Mouse (Mus musculus) layer of hippocampus, adult 8-10 months (tissue): ENCODE data around the gene A830031A19Rik. TPM values are rescaled to one million over a fixed set of nuclear protein-coding genes. Genes with fewer than 3 reads are reported as not detected.

ENCODE experiments used
- DNase-seq, 2 experiments: peaks; one replicate each; pipeline ENCODE4 v3.0.0; 2022; ENCODE audit warnings: low spot score in 2 of 2
- total RNA-seq, 4 experiments: library from RNA; stranded (reverse); gene quantifications; 2 replicates each; pipeline ENCODE4 v1.2.4; 2022

The A830031A19Rik gene
- total RNA-seq: 1 to 10 TPM in 3 of 4 experiments, under 1 TPM in 1; 0.93 to 2.4 (median 1.6) TPM

DNA sequence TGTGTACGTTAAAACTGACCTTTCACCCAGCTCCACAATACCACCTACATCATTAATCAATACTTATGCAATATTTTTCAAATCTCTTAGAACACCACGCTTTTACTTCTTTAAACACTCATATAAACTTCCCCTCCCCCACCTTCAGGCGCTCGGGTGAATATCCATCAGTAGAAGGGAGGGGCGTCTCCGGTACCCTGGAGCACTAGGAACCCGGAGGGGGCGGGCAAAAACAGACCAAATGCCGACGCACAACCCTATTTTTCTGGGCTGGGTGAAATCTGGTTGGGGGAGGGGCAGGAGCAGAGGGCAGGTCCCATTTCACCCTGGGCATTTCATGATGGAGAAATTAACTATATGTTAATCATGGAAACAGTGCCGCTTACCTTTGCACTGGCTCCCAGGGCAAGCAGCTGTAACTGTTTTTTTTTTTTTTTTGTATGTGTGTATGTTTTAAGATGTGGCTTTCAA, at the start of gene A830031A19Rik:
A830031A19Rik (minus strand) TSS at position 421 of the 471 bp plus-strand sequence.
- DNase-seq: peak in 1 of 2 experiments; percentile 53

GRCm38 (mm10) chr11:24123991-24124390, 49.1 kb upstream of the A830031A19Rik start:
- DNase-seq: no peak

- peak; percentile 61 to 68 for DNase-seq
These were observed 48.0 kb upstream of the A830031A19Rik start for GRCm38 (mm10) chr11:24122899-24123298.

DNA sequence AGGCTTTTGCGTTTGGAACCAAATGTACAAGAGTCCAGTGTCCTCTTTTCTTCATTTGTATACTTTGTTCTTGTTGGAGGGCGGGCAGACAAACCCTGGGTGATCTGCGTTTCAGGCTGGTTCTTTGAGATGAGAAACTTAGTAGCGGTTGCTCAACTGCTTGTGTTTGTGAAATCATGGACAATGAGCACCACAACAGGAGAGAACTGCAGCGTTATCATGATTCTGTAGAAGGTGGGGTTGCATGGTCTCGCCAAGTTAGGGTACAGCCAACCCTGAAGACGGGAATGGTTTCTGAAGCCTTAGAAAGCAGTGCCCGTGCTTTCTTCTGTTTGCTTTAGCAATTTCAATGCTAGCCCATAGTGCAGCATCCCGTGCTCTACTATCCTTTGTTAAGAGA, 46.3 kb upstream of the A830031A19Rik start:
- no peak for DNase-seq

DNA sequence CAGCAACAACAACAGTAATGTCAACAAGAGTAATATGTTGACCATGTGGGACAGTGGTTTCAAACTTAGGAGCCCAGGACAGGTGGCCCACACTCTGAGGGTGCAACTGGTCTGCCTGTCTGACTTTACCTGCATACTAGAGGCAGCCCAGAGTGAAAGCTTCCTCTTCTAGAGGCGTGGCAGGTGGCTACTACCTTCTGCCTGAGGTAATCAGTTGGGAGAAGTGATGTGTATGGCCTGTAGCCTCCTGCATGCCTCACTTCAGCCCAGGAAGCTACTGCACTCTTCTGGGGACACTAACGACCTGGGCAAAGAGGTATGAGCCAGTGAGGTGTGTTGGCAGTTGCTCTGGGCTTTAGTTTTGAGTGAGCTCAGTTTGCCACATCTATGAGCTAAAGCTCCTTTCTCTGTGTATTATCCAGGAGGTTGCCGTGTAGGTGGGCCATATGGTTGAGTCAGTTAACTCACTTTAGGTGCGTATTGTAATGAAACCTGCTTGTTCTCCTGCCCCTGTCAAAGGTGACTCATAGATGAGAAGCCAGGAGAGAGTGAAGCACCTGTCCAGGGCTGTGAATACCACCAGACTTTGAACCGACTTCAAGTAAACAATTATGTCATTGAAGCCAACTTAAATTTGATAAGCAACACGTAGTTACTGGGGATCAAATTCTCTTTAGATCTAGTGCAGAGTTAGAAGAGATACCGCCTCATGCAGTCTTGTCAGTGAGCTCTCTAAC, 41.9 kb upstream of the A830031A19Rik start:
- no peak for DNase-seq

- no peak for DNase-seq
These were observed 41.2 kb upstream of the A830031A19Rik start for GRCm38 (mm10) chr11:24116041-24116440.

GRCm38 (mm10) chr11:24115017-24115752, 40.3 kb upstream of the A830031A19Rik start:
- no peak for DNase-seq

DNA sequence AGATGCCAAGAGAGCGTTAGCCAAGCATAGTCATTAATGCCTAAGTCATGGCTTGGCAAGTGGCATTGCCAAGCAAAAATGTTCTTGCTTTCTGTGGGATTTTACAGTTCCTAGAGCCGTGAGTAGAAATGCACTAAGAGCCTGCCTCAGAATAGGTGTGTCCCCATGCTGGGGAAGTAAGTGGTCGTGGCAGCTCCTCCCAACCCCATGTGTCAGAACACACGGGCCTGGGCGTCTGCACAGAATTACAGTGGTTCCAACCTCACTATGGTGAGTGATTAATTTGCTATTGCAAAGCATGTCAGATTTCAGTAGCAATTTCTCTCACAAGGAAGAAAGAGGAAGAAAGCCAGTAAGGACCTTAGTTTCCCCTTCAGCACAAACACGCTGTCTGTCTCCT, 36.9 kb upstream of the A830031A19Rik start:
- no peak for DNase-seq

GRCm38 (mm10) chr11:24110113-24110512, 35.3 kb upstream of the A830031A19Rik start:
- DNase-seq: no peak

DNA sequence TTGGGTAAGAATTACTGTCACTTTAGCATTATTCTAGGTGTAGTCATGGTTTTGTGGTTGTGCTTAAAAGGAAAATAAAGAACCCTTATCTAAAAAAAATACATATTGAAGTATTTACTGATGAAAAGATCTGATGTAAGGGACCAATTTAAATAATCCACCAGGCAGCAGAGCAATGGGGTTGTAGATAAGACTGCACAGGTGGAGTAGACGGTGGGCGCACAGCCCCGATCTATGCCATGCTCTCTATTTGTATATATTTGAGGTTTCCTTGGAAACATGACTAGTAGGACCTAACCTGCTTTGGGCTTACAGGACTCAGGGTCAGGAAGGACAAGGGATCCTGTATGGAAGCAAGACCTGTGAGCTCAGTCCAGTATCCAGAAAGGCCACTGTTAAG, 34.5 kb upstream of the A830031A19Rik start:
- DNase-seq: no peak

DNA sequence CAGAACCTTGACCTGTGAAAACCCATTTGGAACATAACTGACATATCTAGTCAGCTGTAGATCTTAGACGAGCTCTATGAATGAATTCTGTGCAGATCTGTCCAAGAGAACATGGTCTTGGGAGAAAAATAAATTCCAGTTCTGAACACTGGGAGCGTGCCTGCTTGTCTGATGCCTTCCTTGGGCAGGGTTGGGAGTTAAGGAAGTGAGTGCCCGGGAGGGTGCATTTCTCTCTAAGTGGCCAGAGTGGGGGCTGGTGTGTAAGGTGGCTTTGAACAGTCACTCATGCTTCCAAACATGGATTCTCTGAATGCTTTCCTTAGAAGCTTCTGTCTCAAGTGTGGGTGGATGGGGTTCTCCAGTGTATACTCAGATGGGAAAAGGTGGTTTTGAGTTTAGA, 34.1 kb upstream of the A830031A19Rik start:
- no peak for DNase-seq

DNA sequence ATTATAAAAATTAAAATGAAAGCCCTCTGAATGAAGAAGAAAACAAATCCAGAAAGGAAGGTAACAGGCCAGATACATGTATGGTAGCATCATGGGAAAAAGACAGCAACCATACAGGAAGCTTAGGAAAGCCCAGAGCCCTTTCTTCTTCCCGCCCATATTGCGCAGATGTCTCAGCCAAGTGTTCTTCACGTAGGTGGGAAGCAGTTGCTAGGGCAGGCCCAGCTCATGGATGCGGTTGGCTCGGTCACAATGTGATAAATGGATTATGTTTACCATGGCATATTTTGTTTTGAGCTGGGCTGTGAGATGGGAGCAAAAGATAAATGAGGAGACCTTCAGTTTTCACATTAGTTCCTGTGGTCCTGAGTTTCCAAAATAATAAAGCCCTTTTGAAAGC, 32.6 kb upstream of the A830031A19Rik start:
- peak in 1 of 2 experiments; percentile 62 for DNase-seq

- DNase-seq: no peak
These were observed 28.4 kb upstream of the A830031A19Rik start for GRCm38 (mm10) chr11:24103128-24103742.

- DNase-seq: no peak
These were observed 27.5 kb upstream of the A830031A19Rik start for GRCm38 (mm10) chr11:24102372-24102771.

DNA sequence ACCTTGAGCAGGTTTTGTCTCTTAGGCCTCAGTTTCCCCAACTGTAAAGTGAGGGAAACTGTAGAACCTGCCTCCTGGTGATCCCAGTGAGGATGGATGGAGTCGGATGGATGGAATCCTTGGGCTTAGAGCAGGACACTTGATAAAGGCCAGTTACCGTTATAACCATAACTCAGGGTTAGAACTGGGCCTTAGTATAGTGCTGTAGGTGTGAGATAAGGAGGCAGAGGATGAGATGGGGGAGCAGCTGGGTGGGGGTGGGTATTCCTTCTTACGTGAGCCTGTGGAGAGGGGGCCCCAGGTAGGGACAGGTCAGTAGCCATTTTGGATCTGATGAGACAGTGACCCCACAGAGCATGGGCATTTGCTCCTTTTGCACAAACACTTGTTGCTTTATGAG, 26.8 kb upstream of the A830031A19Rik start:
- no peak for DNase-seq

GRCm38 (mm10) chr11:24100449-24101070, 25.7 kb upstream of the A830031A19Rik start:
- DNase-seq: no peak

GRCm38 (mm10) chr11:24099886-24100293, 25.0 kb upstream of the A830031A19Rik start:
- no peak for DNase-seq

GRCm38 (mm10) chr11:24099215-24099614, 24.4 kb upstream of the A830031A19Rik start:
- DNase-seq: no peak

- no peak for DNase-seq
These were observed 23.8 kb upstream of the A830031A19Rik start for GRCm38 (mm10) chr11:24098662-24099061.

DNA sequence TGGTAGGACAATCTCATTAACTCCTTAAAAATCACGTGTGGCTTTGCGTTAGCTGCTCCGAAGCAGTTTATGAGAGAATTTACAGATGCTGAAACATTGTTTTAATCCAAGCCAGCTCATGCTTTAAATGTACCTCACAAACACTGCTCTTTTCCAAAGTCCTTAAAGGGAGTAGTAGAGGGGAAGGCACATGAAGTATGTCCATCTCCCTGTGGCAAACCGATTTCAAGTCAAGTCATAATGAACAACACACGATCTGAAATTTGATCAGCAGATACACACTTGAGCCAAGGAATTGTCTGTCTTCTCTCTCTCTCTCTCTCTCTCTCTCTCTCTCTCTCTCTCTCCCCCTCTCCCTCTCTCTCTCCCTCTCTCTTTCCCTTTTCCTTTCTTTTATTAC, 23.2 kb upstream of the A830031A19Rik start:
- no peak for DNase-seq

DNA sequence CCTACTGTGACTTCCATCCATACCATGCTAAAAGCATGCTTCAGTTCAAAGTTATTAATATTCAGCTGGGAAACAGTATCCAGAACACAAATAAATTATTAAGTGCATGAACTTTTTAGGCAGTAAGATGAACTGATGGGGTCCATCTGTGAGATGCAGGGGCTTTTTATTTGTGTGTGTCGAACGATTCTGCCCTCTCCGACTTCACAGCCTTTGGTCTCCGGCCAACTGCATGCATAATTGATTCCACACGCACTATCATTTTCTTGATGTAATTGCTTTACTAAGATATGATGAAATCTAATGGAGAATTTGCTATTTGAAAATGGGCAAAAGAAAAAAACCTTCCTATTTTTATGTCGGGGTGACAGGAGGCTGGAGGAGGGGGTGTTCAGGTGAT, 22.2 kb upstream of the A830031A19Rik start:
- DNase-seq: no peak

DNA sequence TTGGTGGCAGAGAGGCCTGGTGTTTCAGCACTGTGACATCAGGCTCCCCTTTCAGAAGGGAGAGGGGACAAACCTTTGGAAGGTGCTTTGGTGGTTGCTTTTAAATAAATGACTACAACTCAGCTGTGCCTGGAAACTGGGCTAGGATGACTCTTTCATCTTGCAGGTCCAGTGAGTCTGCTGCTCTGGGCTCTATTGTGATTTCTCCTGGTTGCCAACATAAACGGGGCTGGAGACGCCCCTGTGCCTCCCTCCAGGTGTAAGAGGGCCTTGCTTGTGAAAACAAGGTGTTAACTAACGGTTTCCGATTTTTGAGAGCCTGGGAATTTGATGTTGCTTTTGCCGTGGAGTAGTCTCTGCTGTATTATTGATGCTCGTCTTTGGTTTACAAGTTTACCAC, 21.6 kb upstream of the A830031A19Rik start:
- no peak for DNase-seq
